Mouse (Mus musculus): ENCODE results near the gene Coro6. TPM values are rescaled to one million over a fixed set of nuclear protein-coding genes. Genes with fewer than 3 reads are reported as not detected.

Coro6 gene
- total RNA-seq (2021), result 1 to 10 TPM in 1 of 2 experiments, under 1 TPM in 1; 0.96 to 1.7 TPM
- long read RNA-seq, experiment 1, result 0 reads
- long read RNA-seq, experiment 2, result 0 reads

- peak; percentile 88 to 92 for DNase-seq
Measured at GRCm38 (mm10) chr11:77462283-77463100, at the start of gene Coro6. Gene Coro6, plus strand, starts transcription at chr11:77462411.

DNA sequence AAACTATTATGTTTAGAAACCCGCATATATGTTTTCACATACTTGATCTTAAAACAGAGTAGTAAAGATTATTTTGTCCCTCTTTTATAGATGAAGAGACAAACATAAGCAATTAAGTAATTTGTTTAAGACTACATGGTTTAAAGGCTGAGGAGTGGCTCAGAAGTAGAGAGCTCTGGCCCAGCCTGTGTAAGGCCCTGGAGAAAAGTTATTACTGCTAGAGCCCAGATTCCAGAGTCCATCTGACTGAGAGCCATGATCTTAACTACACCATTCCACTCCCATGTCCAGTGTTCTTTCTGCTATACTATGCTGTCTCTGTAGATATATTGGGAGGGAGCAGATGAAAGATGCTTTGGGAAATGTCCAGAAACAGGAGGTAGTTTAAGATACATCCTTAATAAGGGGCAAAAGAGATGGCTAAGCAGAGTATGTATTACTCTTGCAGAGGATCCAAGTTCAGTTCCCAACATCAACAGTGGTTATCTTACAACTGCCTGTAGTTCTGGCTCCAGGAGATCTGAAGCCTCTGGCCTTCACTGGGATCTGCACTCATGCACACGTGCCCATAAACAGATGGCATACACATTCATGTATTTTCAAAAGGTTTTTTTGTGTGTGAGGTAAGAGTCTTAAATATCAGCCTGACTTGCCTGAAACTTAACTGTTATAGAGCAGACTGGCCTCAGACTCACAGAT is 47.9 kb upstream of the Coro6 start:
- no peak for DNase-seq

DNA sequence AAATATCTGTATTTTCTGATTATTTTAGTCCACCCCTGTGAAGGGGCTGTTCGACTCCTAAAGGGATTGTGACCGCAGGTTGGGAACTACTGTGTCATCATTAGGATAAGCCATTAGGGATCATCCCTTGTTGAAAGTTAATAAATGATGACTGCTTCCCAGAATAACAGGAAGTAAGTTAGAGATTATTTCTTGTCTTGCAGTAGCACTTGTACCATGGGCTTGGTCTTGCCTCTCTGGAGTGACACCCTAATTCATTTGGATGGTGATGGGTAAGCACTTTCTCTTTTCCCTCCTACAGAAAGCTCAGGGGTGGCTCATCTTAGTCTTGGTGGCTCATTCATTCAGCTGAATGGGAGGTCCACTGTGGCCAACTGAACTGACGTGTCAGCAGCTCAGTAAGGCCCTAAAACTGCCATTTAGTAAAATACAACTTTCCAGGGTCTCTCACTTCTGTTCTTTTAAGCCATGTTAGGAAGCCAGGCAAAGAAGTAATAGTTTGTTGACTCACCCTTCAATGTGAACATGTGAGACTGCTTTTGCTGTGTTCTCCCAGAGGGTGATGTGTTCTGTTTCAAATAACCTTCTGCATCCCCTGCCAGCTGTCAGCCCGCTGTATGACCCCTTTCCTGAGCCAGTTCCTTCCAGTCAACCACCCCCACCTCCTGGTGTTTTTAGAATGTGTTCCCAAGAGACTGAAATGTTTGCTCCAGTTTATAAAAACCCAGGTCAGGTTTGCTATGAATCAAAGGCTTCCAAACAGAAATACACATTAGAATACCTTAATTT is 45.8 kb upstream of the Coro6 start:
- DNase-seq, result peak in 1 of 2 experiments; percentile 14

DNA sequence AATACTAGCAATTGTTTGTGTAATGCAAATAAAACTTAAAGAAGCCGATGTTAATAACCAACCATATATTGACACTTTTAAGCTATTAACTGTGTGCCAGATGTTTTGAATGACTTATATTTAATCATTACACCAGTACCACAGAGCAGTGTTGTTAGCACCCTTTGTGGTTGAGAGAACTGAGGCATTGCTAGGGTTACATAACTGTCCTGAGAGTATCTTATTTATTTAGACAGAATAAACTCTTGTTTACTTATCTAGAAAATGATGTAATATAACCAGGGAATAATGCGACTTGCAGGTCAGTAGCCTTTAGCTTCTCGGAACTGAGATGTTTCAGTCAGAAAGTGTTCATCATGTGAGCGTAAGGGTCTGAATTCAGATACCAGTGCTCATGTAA is 44.2 kb upstream of the Coro6 start:
- no peak for DNase-seq

DNA sequence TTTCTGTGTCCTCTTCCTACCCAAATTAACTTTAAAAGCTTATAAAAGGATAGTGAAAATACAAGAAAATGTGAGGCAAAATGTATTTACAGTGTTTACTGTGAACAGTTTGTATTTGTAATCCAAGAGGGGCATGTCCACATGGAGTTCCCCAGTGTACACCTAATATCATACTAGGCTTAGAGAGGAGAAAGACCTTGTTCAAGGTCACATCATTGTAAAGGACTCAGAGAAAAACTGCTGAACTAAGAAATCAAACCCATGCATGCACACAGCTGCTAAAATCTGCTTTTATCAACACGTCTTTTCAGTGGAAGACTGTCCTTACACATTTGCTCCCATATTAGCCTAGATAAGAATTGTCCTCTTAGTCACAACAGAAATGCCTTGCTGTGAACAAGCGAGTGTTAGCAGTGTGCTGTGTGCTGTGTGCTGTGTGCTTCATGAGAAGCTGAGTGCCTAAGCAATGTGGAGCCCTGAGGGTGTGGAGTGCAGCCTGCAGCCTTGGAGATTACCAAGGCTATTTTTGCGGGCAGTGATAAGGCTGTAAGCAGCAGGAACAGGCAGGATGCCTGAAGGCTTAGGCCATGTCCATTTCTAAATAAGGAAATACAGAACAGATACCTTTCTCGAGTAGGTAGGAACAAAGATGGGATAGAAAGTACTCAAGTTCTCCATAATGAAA is 38.9 kb upstream of the Coro6 start:
- DNase-seq, result peak; percentile 26 to 31

DNA sequence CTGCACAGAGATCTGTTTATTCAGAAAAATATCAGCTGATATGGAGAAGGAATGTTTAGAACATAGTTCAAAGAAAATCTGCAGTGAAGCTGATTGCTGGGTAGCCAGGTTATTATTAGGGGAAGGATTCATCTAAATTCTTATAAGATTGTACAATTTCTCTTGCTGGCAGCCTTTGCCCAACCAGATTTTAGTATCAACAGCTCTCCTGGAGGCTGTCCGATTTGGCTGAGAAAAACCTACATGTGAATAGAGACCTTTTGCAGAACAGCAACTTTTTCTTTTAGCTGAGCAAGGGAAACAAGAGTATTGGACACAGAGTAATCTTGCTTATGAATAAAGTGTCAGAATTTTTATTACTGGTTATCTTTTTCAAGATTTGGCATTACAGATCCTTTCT is 33.8 kb upstream of the Coro6 start:
- DNase-seq, result no peak

DNA sequence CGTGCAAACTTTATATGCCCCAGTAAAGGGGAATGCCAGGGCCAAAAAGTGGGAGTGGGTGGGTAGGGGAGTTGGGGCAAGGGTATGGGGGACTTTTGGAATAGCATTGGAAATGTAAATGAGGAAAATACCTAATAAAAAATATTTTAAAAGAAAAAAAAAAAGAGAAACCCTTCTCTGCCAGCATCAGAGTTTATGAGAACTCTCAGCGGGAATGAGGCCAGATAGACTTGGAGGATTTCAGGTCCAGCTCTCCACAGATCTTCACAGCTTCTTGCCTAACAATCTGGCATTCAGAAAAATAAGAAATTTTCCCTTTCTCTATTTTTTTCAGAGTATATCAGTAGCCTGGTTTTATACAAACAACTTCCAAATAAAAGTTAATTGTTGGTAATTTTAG is 25.2 kb upstream of the Coro6 start:
- no peak for DNase-seq

- DNase-seq, result no peak
Measured at GRCm38 (mm10) chr11:77440081-77440480, 22.1 kb upstream of the Coro6 start.

DNA sequence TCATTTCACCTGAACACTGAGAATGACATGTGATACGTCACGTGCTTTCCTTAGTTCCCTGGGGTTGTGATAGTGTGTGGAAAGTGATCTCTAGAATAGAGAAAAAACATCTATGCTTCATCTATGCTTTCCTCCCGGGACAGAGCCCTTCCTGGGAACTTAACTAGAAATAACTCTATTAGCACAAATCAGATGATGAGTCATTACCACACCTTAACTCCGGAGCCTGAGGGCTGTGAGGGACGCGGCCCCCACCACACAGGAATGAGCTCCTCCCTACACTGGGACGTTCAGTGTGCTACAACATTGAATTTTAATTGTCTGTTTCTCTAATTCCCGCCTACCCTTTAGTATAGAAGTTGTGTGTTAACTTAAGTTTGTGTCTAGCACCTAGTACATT is 21.2 kb upstream of the Coro6 start:
- no peak for DNase-seq

DNA sequence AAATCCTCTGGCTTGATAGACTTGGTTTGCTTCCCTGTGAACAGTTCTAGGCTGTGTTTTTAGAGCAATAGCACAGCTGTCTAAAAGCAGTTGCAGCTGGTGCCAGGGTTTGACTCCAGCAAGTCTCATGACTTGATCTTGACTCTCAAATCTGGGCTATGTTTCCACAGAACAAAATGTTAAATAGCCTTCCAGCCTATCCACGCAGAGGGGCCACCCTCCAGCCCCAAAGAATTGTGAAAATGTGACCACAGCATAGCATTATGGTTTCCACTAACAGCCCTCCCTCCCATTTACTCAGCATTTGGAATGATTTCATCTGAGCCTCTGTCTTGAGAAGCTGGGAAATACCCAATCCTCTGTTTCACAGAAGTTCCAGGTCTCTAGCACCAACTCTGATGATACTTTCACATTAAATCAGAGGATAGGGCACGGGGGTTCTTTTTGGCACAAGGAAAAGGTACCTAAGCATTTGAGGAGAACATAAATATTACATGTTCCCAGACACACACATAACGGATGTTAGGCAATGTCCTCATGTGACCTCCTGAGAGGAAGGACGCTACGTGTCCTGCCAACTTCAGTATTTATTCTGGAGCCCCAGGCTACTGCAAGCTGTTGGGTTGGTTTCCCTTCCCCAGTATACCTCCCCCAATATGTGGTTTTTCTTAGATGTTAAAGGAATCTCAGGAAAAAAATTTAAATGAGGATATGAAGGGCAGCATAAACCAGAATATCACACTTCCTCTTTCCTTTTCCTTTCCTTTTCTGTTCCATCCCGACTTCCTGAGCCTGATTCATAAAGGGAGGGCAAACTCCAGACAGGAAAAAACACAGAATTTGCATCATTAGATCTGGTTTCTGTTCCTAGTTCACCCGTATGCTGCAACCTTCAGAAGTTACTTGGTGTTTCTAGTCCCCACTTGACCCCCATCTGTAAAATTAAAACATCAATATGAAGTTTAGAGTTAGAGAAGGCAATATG is 19.7 kb upstream of the Coro6 start:
- DNase-seq, result peak; percentile 27 to 40

GRCm38 (mm10) chr11:77444939-77445338 is 17.3 kb upstream of the Coro6 start:
- DNase-seq, result peak; percentile 30 to 36

DNA sequence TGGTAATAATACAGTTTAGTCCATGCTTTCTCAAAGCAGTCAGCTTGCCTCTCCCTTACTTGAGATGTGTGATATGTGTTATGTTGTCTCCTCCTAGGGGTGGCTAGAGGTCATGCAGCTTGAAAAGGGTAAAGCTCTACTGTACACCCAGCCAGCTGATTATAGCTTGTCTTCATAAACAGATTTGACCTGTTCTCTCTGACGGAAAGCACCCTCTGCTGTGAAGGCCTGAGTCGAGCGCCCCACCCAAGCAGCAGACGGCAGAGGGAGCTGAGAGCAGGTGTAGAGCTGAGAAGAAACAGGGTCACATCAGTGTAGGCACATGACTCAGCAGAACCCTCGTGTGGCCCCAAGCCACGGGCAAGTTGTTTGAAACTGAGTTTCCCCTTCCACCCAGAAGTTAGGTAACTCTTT is 15.6 kb upstream of the Coro6 start:
- peak; percentile 43 to 66 for DNase-seq

DNA sequence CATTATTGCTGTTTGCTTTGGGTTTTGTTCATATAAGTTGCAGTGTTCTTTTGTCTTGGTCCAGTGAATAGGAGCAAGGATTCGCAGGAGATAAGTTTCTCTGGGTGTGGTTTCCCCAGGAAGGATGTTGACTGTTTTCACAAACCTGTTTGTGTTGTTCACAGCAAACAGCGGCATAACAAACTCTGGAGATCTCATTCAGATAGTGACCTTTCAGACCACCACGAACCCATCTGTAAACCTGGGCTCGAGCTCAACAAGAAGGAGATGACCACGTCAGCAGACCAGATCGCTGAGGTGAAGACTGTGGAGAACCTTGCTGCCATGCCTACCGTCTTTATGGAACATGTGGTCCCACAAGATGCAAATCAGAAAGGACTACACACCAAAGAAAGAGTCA is 13.0 kb upstream of the Coro6 start:
- DNase-seq, result no peak

DNA sequence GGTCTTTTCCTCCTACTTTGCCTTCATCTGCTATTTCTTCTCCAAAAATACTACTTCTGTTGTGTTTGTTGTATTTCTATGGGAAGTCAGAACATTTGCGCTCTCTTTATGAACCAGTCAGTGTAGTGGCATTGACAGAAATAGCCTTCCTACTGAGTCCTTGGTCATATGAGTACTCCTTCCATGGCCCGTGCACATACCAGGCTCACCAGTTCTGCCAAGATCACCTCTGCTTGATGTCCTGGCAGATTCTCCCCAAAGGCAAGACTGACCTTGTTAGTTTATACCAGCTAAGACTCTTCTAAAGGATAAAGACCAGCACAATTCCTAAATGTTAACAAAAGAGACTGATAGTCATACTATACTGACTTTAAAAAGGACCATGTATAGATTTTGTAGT is 10.5 kb upstream of the Coro6 start:
- DNase-seq, result no peak

DNA sequence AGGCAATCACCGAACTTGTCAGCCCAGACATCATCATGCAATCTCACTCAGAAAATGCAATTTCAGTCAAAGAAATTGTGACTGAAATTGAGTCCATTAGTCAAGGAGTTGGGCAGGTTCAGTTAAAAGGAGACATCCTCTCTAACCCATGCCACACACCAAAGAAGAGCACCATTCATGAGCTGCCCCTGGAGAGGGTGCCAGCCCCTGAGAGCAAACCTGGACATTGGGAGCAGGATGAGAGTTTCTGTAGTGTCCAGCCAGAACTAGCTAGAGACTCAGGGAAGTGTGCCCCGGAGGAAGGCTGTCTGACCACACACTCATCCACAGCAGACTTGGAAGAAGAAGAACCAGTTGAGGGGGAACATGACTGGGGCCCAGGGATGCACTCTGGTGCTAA is 8.8 kb upstream of the Coro6 start:
- no peak for DNase-seq

- no peak for DNase-seq
Measured at GRCm38 (mm10) chr11:77455770-77456510, 6.3 kb upstream of the Coro6 start.

DNA sequence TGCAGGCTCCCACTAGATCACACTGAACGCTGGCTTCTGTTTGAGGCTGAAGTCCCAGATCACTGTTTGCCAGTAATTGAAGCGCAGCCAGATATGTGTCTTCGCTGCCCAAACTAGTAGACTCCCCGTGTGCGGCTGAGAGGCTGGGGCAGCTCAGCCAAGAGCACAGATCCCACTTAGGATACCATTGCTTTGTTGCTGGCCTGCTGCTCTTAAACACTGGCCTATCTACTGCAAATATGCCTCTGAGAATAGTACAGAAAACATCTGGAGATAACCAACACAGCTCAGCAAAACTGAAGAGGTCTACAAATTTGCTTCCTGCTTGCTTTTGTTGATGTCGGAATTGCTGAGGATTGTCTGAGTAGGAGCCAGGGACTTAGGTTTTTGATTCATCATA is 5.3 kb upstream of the Coro6 start:
- no peak for DNase-seq

DNA sequence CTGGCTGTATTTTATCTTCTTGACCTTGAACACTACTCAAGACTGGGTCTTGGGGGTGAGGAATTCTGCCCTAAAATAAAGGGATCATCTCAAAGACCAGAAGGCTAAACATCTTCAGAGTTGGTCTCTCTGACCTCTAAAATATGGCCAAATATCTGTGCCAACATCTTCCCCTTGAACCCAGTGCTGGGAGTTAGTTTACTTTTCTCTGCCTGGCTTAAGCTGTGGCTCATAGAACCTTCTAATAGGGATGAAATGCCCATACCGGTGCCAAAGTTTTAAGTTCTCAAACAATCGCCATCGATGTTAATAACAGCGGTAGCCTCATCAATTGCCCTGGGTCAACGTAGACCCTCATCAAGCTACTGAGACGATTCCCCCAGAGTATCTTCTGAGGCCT is 355 bp upstream of the Coro6 start:
- no peak for DNase-seq

- DNase-seq, result no peak
Measured at GRCm38 (mm10) chr11:77463101-77463445, 862 bp downstream of the Coro6 start.

- DNase-seq, result no peak
Measured at GRCm38 (mm10) chr11:77463786-77464185, 1.6 kb downstream of the Coro6 start.

Measured in adrenal gland, postnatal 36 days (tissue).